Mouse (Mus musculus) layer of hippocampus, adult 18-20 months (tissue): ENCODE data around the gene Creld1. TPM values are rescaled to one million over a fixed set of nuclear protein-coding genes. Genes with fewer than 3 reads are reported as not detected.

ENCODE experiments used
- DNase-seq, 2 experiments: peaks; one replicate each; pipeline ENCODE4 v3.0.0; 2022; ENCODE audit warnings: low spot score in 2 of 2
- long read RNA-seq: library from polyadenylated mRNA; stranded (forward); transcript quantifications from one replicate; pipeline ENCODE4 v2.0.0, GENCODE M21; 2021
- total RNA-seq, 2 experiments: library from RNA; stranded (reverse); gene quantifications; 2 replicates each; pipeline ENCODE4 v1.2.3; 2021

Creld1 gene
- 100 to 1,000 TPM; 106 to 111 TPM for total RNA-seq
- long read RNA-seq, transcript Creld1-201 (10 exons, 2,306 nt), result major isoform, 72 of 92 reads
- long read RNA-seq, partial matches to known transcripts, result 7 of 92 reads
- long read RNA-seq, other reads (novel, unspliced or antisense), result 11 of 92 reads

GRCm38 (mm10) chr6:113483100-113483615, at the start of gene Creld1:
Creld1 (plus strand) TSS chr6:113483297.
- peak; percentile 95 to 97 for DNase-seq

DNA sequence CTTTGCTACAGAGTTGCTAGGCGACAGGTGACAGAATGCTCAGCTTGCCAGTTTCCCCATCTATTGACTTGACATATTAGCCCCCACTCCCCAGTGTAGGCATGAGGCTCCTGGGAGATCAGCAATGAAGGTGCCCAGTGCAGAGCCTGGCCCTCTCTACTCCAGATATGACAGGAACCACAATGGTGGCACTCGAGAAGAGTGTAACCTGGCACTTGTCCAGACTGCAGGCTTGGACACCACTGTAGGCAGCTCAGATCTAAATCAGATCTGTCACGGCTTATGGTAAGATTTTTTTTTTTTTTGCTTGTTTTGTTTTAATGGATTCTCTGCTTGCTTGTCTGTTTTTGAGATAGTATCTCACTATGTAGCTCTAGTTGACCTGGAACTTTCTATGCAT, 49.4 kb upstream of the Creld1 start:
- DNase-seq, result no peak

DNA sequence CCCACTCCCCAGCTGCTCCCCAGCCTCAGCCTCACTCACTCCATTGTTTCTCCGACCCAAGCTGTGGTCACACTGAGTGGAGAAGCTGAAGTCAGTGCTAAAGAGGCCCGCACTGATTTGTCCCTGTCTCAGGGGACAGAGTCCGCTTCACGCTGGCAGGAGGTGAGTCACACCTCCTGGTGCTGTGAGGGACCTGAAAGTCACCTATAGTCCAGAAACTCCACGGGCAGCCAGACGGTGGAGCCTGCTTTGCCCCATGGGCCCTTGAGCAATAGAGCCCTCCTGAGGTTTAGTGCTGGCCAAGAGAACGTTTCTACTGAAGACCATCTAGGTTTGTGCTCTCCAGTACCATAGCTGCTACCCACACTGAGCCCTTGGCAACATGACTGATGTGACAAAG, 48.4 kb upstream of the Creld1 start:
- no peak for DNase-seq

GRCm38 (mm10) chr6:113435664-113436205, 47.4 kb upstream of the Creld1 start, which contains the start of gene Cidec:
Cidec (minus strand) TSS chr6:113435760.
- no peak for DNase-seq

DNA sequence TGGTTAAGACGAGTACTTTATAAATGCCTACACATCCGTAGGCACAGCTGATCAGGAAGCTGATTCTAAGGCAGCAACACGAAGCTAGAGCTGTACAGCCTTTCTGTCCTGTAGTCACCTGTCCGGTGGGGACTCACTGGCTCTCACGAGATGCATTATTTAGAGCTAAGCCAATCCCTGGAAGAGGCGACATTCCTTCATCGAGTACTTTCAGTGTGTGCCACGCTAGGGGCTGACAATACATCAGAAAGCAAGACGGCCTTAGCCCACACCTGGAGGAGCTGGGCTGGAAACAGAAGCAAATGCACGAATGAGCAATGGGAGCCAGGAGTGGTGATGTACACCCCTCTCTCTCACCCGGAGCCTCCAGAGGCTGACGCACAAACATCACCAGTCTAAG, 46.0 kb upstream of the Creld1 start:
- no peak for DNase-seq

DNA sequence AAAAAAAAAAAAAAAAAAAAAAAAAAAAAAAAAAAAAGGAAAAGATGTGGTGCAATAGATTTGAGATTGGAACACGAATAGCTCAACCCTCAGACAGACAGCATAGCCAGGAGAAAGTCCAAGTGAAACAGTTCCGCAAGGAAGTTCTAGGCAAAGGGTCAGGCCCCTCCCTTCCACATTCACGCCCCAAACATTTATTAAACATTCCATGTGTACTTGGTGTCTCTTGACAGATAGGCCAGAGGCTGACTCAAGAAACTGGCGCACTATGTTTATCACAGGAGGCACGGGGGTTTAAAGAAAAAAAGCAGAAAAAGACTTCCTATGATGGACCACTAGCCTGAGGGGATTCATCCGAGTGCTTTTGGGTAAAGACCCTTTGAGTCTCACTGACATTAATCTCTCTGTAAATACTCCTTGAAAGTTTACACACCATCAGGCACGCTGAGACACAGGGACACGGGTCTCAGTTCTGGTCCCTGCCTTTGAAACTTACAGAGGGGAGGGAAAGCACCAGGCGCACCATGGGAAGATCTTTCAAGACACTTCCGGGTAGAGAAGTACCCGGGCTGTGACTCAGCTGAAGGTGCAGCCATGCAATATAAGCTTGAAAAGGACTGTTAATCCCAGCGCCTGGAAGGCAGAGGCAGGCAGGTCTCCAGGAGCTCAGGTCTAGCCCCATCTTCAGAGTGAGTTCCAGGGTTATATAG, 44.2 kb upstream of the Creld1 start:
- no peak for DNase-seq

GRCm38 (mm10) chr6:113440686-113441085, 42.4 kb upstream of the Creld1 start:
- DNase-seq, result no peak

GRCm38 (mm10) chr6:113441147-113441680, 41.9 kb upstream of the Creld1 start:
- peak; percentile 20 to 80 for DNase-seq

DNA sequence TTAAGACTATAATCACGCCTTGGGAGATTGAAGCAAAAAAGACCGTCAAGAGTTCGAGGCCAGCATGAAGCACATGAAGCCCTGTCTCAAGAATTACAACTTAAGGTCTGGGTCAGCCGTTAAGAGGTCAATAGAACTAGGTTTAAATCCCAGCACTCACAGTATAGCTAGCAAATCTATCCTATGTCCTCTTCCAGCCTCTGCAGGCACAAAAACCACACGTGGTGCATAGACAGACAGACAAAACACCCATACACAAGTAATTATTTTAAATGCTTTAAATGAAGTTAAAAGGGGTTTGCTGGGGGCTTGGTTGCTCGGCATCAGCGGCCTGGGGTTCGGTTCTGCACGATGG, 41.0 kb upstream of the Creld1 start:
- no peak for DNase-seq

DNA sequence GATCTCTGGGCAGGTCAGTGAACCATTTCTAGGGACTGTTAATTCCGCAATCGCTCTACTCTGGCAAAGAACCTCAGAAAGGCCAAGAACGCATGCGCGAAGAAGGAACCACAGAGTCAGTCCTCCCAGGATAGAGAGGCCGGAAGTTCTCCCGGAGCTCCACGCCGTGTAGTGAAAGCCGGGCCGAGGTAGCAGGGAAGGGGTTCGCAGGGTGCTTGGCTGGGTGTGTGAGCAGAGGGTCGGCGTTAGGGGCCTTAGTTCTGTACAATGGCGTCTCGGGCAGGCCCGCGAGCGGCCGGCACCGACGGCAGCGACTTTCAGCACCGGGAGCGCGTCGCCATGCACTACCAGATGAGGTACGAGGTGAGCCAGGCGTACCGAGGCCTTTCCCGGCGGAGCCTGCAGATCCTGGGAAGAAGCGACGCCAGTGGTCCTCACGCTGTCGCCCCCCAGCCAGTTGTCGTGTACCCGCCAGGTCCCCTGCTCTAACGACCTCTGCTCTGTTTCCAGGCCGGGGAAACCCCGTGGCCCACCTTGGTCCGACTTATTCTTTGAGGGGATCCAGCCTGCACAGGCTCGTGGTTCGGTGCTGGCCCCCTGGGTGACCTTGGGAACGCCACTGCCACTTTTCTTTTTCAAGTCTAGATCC, 40.5 kb upstream of the Creld1 start, which contains the start of gene Jagn1:
TSS of gene Jagn1 (plus strand) at position 128 of the 649 bp plus-strand sequence.
- peak; percentile 87 to 94 for DNase-seq

- no peak for DNase-seq
Observed at GRCm38 (mm10) chr6:113443091-113443490, 40.0 kb upstream of the Creld1 start.

DNA sequence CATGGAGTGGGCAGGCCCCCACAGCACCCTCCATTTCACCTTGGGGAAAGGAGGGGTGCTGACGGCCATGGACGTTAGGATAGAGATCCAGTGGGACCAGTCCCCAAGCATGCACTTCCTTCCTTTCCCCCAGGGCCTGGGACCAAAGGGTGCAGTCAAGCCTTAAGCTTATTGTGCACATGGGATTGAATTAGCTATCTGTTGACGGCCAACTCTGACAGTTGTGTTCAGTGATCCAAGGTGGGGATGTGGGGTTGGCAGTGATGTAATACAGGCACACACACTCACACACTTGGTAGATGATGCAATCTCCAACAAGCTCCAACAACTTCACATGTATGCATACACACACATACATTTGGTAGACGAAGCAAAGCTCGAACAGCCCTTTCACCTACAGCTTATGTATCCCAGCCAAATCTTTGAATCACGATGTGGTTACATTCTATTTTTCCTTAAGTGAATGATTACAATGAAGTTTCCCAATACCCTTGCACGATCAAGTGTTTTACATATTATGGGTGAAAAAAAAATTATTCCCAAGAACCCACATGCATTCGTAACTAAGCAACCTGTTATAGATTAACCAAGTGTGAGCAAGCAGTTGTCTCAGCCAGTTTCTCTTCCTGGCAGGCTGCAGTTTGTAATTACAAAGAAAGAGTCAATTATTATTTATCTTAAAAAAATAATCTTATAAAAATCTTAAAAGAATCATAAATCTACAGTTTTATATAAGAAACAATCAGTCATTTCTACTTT, 38.7 kb upstream of the Creld1 start:
- no peak for DNase-seq

DNA sequence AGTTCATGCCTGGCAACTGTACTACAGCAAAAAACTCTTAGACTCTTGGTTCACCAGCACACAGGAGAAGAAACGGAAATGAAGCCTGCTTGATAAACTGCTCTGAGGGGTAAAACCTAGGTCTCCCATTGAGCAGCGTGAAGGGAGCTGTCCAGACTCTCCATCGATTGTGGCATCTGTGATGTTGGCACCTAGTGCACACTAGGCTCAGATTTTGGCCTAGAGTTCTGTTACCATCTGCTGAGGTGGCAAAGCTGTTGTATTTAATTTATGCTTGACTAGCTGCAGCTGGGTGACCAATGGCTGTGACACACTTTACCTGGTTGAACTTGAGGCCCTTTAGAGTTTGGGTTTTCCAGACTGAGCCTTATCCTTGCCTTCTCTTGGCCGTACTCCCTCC, 35.5 kb upstream of the Creld1 start:
- no peak for DNase-seq

DNA sequence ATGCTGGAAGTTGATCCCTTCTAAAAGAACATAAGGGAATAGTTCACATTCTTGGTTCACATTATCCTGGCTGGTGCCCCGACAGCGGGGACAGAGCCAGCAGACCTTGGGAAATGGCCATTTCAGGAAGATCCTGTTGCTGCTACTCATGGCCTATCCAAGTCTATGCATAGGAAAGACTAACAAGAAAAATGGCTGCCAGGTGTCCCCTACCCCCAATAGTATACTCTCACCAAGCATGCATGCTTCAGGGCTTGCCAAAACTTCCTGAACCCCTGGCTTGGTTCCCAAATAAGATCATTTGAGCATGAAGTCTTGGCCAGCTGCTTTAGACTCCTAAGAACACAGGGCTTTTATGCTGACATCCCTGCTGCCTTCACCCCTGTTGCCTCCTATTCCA, 31.3 kb upstream of the Creld1 start:
- DNase-seq, result no peak

- DNase-seq, result no peak
Observed at GRCm38 (mm10) chr6:113455007-113455406, 28.1 kb upstream of the Creld1 start.

DNA sequence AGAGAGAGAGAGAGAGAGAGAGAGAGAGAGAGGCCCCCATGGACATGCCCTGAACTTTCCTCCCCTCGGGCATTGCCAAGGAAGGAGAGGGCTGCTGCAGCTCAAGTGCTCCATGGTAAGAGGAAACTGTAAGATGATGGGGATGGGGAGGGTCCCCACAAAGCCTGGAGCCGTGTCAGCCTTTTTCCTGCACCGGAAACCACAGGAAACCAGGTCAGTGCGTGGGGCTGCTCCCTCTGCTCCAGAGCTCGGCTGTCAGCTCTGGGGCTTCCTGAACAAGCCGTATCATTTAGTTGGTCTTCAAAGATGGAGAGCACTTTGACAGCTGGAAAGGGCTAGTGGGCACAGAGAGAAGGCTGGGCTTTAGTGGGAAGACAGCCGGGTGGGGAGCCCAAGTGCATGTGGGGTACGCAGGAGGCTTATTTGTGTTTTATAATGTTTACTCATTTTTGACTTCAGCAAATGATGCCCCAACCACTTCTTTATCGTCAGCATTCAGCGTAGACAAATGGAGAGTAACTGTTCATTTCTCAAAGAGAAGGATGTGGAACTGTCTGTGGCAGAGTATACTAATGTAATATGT, 25.1 kb upstream of the Creld1 start, which contains the start of gene Il17re:
TSS of gene Il17re (plus strand) at position 533 of the 583 bp plus-strand sequence.
- no peak for DNase-seq

- DNase-seq, result no peak
Observed at GRCm38 (mm10) chr6:113458635-113459034, 24.5 kb upstream of the Creld1 start.

- DNase-seq, result no peak
Observed at GRCm38 (mm10) chr6:113464040-113464439, 19.1 kb upstream of the Creld1 start.

GRCm38 (mm10) chr6:113465602-113466001, 17.5 kb upstream of the Creld1 start:
- DNase-seq, result no peak

DNA sequence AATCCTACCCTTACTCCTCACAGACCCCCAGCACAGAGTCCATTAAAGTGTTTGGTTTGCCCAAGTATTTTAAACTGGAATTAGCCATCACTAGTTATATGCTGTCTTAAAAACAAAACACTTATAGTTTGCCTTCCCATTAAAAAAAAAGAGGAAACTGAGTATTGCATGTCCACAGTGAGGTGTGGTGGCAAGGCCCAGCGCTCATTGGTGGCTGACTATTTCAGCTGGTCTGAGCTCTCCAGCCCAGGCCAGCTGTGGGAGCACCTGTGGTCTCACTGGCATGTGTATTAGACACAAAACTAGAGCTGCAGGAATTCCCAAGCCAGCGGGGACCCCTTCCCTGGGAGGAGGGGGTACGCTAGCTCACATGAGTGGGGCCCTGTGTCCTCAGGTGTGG, 14.6 kb upstream of the Creld1 start:
- DNase-seq, result no peak

- DNase-seq, result peak in 1 of 2 experiments; percentile 81
Observed at GRCm38 (mm10) chr6:113469021-113469420, 14.1 kb upstream of the Creld1 start.
